Mouse (Mus musculus) limb, embryonic 15.5 days (tissue): ENCODE results near the gene Adora2a. TPM values are rescaled to one million over a fixed set of nuclear protein-coding genes. Genes with fewer than 3 reads are reported as not detected.
"Not testable (repeated sequence)": the region's sequence is repeated elsewhere in the genome, so short reads cannot be mapped to it uniquely, and the experiment has no call there.

Experiments used
- ATAC-seq: fragments of 200-750 bp; cut with Nextera tagmentation; 2 replicates; pipeline ENCODE4 v1.8.0; 2017; ENCODE audit warnings: low read depth, moderate TSS enrichment; ENCODE audit not compliant: insufficient number of reproducible peaks, low FRiP score, low TSS enrichment
- H3K27ac ChIP-seq: fragments of 300-500 bp; sonication (generic); 2 replicates; pipeline ENCODE4 v1.5.1; 2015; ENCODE audit warnings: moderate library complexity, mild to moderate bottlenecking, inconsistent platforms
- H3K27me3 ChIP-seq: fragments of 300-500 bp; sonication (generic); 2 replicates; pipeline ENCODE4 v1.6.1; 2015; ENCODE audit warnings: inconsistent platforms
- H3K36me3 ChIP-seq: fragments of 300-500 bp; sonication (generic); 2 replicates; pipeline ENCODE4 v1.6.1; 2015; ENCODE audit warnings: inconsistent platforms
- H3K4me1 ChIP-seq: fragments of 300-500 bp; sonication (generic); 2 replicates; pipeline ENCODE4 v1.6.1; 2015; ENCODE audit warnings: inconsistent platforms
- H3K4me2 ChIP-seq: fragments of 300-500 bp; sonication (generic); 2 replicates; pipeline ENCODE4 v1.6.1; 2015; ENCODE audit warnings: mild to moderate bottlenecking, inconsistent platforms
- H3K4me3 ChIP-seq: fragments of 300-500 bp; sonication (generic); 2 replicates; pipeline ENCODE4 v1.5.1; 2015; ENCODE audit warnings: mild to moderate bottlenecking, inconsistent platforms
- H3K9ac ChIP-seq: fragments of 300-500 bp; sonication (generic); 2 replicates; pipeline ENCODE4 v1.6.1; 2015; ENCODE audit warnings: inconsistent platforms
- H3K9me3 ChIP-seq: fragments of 300-500 bp; sonication (generic); 2 replicates; pipeline ENCODE4 v1.6.1; 2016; ENCODE audit warnings: inconsistent platforms
- WGBS: fragments of 180-500 bp; shearing (Covaris S2); methylation state at CpG from one replicate; pipeline ENCODE4 v1.1.7; 2015; 5-methylcytosine and 5-hydroxymethylcytosine counted together
- polyA plus RNA-seq: library from polyadenylated mRNA; unstranded; fragments of >200 nt; fragmentation: Nextera tagmentation; extraction: Ambion mirVana; gene quantifications from 2 replicates; pipeline ENCODE4 v1.2.1, GENCODE M21; 2015

Adora2a gene
- polyA plus RNA-seq: 1.9 and 2.9 TPM in 2 replicates

DNA sequence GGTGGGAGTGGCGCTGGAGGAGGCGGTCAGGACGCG lies at the start of gene Adora2a:
Gene Adora2a (plus strand): TSS at position 6 of the 36 bp plus-strand sequence.
- Histone ChIP-seq H3K36me3 (peaks cover 14% of the 10 kb centered on the region), H3K27ac (no peak within 1 kb of the TSS), H3K27me3 (peaks cover 39% of the 10 kb centered on the region), H3K4me3 (peak within 1 kb of the TSS; percentile 49), H3K9me3 (no peaks in the 10 kb centered on the region), H3K4me1 (peaks cover 22% of the 10 kb centered on the region), H3K4me2 (peak within 1 kb of the TSS; percentile 83), H3K9ac (peak within 1 kb of the TSS; percentile 28; the same call in 1 of the 2 replicates)
- no peak for ATAC-seq
- WGBS: 3% methylated on average over 4 of the region's 4 CpGs

GRCm38 (mm10) chr10:75273020-75273419 lies 43.7 kb upstream of the Adora2a start:
- 82% methylated on average over 4 of the region's 4 CpGs for WGBS
- no peaks in the 10 kb centered on the region for H3K9me3 ChIP-seq
- no peak for ATAC-seq
- H3K4me2 ChIP-seq: no peak overlapping the region
- no peak overlapping the region for H3K27ac ChIP-seq
- no peaks in the 10 kb centered on the region for H3K4me1 ChIP-seq
- H3K36me3 ChIP-seq: peaks cover 56% of the 10 kb centered on the region
- no peak overlapping the region for H3K9ac ChIP-seq
- H3K27me3 ChIP-seq: no peaks in the 10 kb centered on the region
- H3K4me3 ChIP-seq: no peak overlapping the region

- Histone ChIP-seq H3K9ac (no peak overlapping the region), H3K27me3 (no peaks in the 10 kb centered on the region), H3K4me1 (no peaks in the 10 kb centered on the region), H3K36me3 (peaks cover 58% of the 10 kb centered on the region), H3K4me2 (no peak overlapping the region), H3K9me3 (no peaks in the 10 kb centered on the region), H3K27ac (no peak overlapping the region), H3K4me3 (no peak overlapping the region)
- no peak for ATAC-seq
- 92% methylated on average over 12 of the region's 12 CpGs for WGBS
Measured at GRCm38 (mm10) chr10:75276427-75277013, 40.2 kb upstream of the Adora2a start.

GRCm38 (mm10) chr10:75277501-75277900 lies 39.2 kb upstream of the Adora2a start:
- Histone ChIP-seq H3K4me2 (no peak overlapping the region), H3K9me3 (no peaks in the 10 kb centered on the region), H3K36me3 (peaks cover 56% of the 10 kb centered on the region), H3K9ac (no peak overlapping the region), H3K27me3 (no peaks in the 10 kb centered on the region), H3K4me1 (no peaks in the 10 kb centered on the region), H3K27ac (no peak overlapping the region), H3K4me3 (no peak overlapping the region)
- 86% methylated on average over 1 of the region's 1 CpGs for WGBS
- ATAC-seq: no peak

GRCm38 (mm10) chr10:75282648-75283047 lies 34.0 kb upstream of the Adora2a start:
- 87% methylated on average over 5 of the region's 5 CpGs for WGBS
- H3K9ac ChIP-seq: no peak overlapping the region
- H3K4me1 ChIP-seq: no peaks in the 10 kb centered on the region
- H3K9me3 ChIP-seq: no peaks in the 10 kb centered on the region
- peaks cover 46% of the 10 kb centered on the region for H3K36me3 ChIP-seq
- ATAC-seq: no peak
- no peak overlapping the region for H3K27ac ChIP-seq
- H3K27me3 ChIP-seq: no peaks in the 10 kb centered on the region
- no peak overlapping the region for H3K4me3 ChIP-seq
- no peak overlapping the region for H3K4me2 ChIP-seq

GRCm38 (mm10) chr10:75283821-75284220 lies 32.9 kb upstream of the Adora2a start:
- ATAC-seq: no peak
- H3K9me3 ChIP-seq: no peaks in the 10 kb centered on the region
- no peak overlapping the region for H3K27ac ChIP-seq
- H3K9ac ChIP-seq: no peak overlapping the region
- H3K4me2 ChIP-seq: no peak overlapping the region
- H3K4me1 ChIP-seq: no peaks in the 10 kb centered on the region
- no peak overlapping the region for H3K4me3 ChIP-seq
- peaks cover 50% of the 10 kb centered on the region for H3K36me3 ChIP-seq
- WGBS: 93% methylated on average over 3 of the region's 3 CpGs
- no peaks in the 10 kb centered on the region for H3K27me3 ChIP-seq

DNA sequence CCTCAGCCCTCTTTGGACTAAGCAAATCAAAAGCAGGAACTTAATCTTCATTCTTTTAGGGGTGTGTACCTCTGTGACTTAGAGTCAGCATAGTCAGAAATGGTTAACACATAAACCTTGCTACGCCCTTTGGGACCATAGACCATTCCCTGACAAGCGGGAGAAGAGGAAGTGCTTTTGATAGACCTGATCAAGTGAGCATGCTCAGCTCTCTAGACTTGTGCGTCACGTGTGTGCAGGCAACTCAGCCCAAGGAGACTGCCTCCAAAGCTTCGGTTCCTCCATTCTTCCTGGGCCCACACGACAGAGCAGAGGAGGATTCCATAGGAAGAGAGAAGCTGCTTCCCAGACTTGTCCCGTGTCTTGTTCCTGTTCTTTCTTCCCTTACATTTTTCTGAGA lies 28.1 kb upstream of the Adora2a start:
- 77% methylated on average over 7 of the region's 7 CpGs for WGBS
- no peaks in the 10 kb centered on the region for H3K9me3 ChIP-seq
- no peak for ATAC-seq
- no peak overlapping the region for H3K9ac ChIP-seq
- H3K4me3 ChIP-seq: no peak overlapping the region
- H3K27ac ChIP-seq: no peak overlapping the region
- H3K4me2 ChIP-seq: no peak overlapping the region
- no peaks in the 10 kb centered on the region for H3K4me1 ChIP-seq
- H3K36me3 ChIP-seq: peaks cover 42% of the 10 kb centered on the region
- H3K27me3 ChIP-seq: no peaks in the 10 kb centered on the region

DNA sequence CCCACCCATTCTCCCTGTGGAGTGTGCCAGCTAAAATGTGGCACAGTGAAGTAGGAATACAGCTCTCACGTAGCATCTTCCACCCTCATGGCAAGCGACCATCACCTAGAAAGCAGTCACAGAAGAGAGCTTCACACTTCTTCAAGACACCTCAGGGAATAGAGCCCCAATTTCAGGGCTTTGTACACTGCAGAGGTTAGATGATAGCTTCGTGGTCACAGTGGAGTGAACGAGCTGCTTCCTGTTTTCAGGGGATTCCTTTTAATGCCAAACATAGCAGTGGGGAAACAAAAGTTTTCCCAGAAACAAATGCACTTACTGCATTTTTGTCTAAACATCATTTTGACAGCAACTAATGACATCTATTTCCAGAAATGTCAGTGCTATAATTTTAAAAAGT lies 27.3 kb upstream of the Adora2a start:
- ATAC-seq: no peak
- Histone ChIP-seq H3K4me3 (no peak overlapping the region), H3K4me1 (no peaks in the 10 kb centered on the region), H3K9me3 (no peaks in the 10 kb centered on the region), H3K9ac (no peak overlapping the region), H3K27ac (no peak overlapping the region), H3K36me3 (peaks cover 35% of the 10 kb centered on the region), H3K4me2 (no peak overlapping the region), H3K27me3 (no peaks in the 10 kb centered on the region)
- WGBS: 59% methylated on average over 4 of the region's 4 CpGs

DNA sequence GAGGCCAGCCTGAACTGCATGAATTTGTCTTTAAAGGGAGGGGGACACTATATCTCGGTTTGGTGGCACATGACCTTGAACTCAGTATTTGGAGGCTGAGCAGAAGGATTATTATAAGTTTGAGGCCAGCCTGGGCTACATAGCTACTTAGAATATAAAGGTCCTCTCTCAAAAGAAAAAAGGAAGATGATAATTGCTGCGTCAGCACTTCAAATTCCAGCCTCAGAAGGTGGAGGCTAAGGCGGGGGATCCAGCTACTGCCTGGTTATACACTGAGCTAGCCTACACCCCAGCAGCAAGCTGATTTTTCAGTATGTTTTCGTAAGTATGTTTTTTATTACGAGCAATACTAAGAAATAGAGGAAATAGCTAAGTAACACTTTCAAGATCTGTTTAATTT lies 26.0 kb upstream of the Adora2a start:
- 83% methylated on average over 5 of the region's 5 CpGs for WGBS
- Histone ChIP-seq H3K4me3 (no peak overlapping the region), H3K27me3 (no peaks in the 10 kb centered on the region), H3K9me3 (no peaks in the 10 kb centered on the region), H3K36me3 (peaks cover 42% of the 10 kb centered on the region), H3K4me1 (no peaks in the 10 kb centered on the region), H3K27ac (no peak overlapping the region), H3K9ac (no peak overlapping the region), H3K4me2 (no peak overlapping the region)
- no peak for ATAC-seq

DNA sequence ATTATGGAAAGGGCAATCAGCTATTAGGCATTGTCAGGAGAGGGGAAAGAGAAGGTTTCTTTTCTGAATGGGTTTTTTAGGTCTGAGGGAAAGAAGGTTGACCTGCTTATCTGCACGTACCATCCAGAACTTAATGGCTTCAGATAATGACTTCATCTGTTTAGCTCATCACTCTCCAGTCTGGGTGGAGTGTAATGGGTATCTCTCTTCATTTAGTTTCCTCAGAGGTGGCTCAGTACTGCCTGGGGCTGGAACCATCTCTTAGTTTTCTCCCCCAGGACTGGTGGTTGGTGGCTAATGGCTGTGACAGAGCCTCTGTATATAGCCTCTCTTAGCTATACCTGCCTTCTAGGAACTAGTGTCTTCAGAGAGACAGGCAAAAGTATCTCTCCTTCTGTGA lies 25.3 kb upstream of the Adora2a start:
- WGBS: 91% methylated on average over 1 of the region's 1 CpGs
- Histone ChIP-seq H3K36me3 (peaks cover 46% of the 10 kb centered on the region), H3K27me3 (no peaks in the 10 kb centered on the region), H3K27ac (no peak overlapping the region), H3K9me3 (no peaks in the 10 kb centered on the region), H3K4me2 (no peak overlapping the region), H3K4me3 (no peak overlapping the region), H3K4me1 (no peaks in the 10 kb centered on the region), H3K9ac (no peak overlapping the region)
- ATAC-seq: no peak

GRCm38 (mm10) chr10:75292206-75292605 lies 24.5 kb upstream of the Adora2a start:
- not testable (repeated sequence) for H3K9me3 ChIP-seq, H3K9ac ChIP-seq, H3K4me1 ChIP-seq, ATAC-seq, H3K4me2 ChIP-seq, H3K4me3 ChIP-seq, H3K27me3 ChIP-seq, H3K27ac ChIP-seq
- peaks cover 47% of the 10 kb centered on the region for H3K36me3 ChIP-seq
- WGBS: 91% methylated on average over 8 of the region's 8 CpGs

DNA sequence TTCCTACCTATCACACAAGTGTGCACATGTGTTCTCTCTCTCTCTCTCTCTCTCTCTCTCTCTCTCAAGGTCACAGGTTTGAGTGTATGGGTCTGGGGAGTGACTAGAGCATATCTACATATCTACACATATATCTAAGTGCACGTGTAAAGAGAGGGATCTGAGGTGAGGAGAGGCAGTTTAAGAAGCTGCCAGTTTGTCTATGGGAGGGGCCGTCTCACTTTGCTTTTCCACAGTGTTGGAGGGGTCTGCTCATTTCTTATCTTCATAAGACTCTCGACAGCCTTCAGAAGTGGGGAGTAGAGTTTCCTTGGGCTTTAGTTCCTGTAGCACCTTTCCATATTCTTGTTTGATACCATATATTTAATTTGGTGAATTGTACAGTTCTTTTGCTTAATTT lies 23.4 kb upstream of the Adora2a start:
- H3K27me3 ChIP-seq: no peaks in the 10 kb centered on the region
- 86% methylated on average over 3 of the region's 3 CpGs for WGBS
- no peak overlapping the region for H3K4me3 ChIP-seq
- H3K9me3 ChIP-seq: no peaks in the 10 kb centered on the region
- H3K9ac ChIP-seq: no peak overlapping the region
- H3K36me3 ChIP-seq: peaks cover 47% of the 10 kb centered on the region
- H3K4me2 ChIP-seq: no peak overlapping the region
- H3K27ac ChIP-seq: no peak overlapping the region
- no peak for ATAC-seq
- no peaks in the 10 kb centered on the region for H3K4me1 ChIP-seq

DNA sequence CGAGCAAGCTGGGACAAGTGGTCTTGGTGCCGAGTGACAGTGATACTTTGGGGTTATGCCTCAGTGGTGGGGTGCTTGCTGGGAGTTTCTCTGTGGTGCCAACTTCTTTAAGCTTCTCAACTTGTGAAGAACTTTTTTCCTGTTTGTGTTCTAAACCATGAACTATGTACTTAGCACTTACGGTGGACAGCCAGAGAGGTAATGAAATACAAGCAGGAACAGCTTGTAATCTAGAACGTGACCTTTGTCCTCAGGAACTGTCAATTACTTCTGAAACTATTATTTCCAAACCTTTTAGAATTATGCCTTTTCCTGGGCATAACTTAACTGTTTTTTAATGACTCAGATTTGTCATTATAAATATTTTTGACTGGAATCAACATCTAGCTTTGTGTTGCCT lies 22.3 kb upstream of the Adora2a start:
- peaks cover 38% of the 10 kb centered on the region for H3K36me3 ChIP-seq
- ATAC-seq: no peak
- no peak overlapping the region for H3K4me3 ChIP-seq
- H3K9me3 ChIP-seq: no peaks in the 10 kb centered on the region
- no peaks in the 10 kb centered on the region for H3K27me3 ChIP-seq
- 71% methylated on average over 4 of the region's 4 CpGs for WGBS
- H3K4me2 ChIP-seq: no peak overlapping the region
- peaks cover 1% of the 10 kb centered on the region; the same call in 1 of the 2 replicates for H3K4me1 ChIP-seq
- no peak overlapping the region for H3K27ac ChIP-seq
- H3K9ac ChIP-seq: no peak overlapping the region
